Mouse (Mus musculus) left cerebral cortex, adult 2 months (tissue): ENCODE results near the gene Chpf2. TPM values are rescaled to one million over a fixed set of nuclear protein-coding genes. Genes with fewer than 3 reads are reported as not detected.

Source experiments
- DNase-seq, 2 experiments: peaks; one replicate each; pipeline ENCODE4 v3.0.0; 2021 to 2022; ENCODE audit warnings: low spot score in 2 of 2, mixed read lengths in 1 of 2; ENCODE audit errors: extremely low spot score in 1 of 2
- H3K27ac ChIP-seq: fragments of 200-600 bp; 2 replicates; pipeline ENCODE4 v1.8.1; 2022
- H3K4me3 ChIP-seq: fragments of 200-600 bp; 2 replicates; pipeline ENCODE4 v1.8.1; 2022
- CTCF ChIP-seq: fragments of 200-600 bp; IDR thresholded peaks from 2 replicates; pipeline ENCODE4 v1.8.1; 2022; ENCODE audit warnings: antibody characterized with exemption, mild to moderate bottlenecking, moderate library complexity
- intact Hi-C: fragments of 180-260 bp; cut with DNase I; formaldehyde crosslinking; loops from one replicate; pipeline ENCODE4 v1.15.1; 2025
- total RNA-seq, 2 experiments: library from RNA; stranded (reverse); gene quantifications; 2 replicates each; pipeline ENCODE4 v1.2.3; 2021

Gene Chpf2
- total RNA-seq, 2 experiments from 2014 or later, result 72.6 to 78.4 TPM

GRCm38 (mm10) chr5:24575948-24576347, 10.6 kb upstream of the Chpf2 start:
- H3K4me3 ChIP-seq, result no peak overlapping the region
- H3K27ac ChIP-seq, result no peak overlapping the region
- intact Hi-C loops, result no loop called here
- TF ChIP-seq CTCF, result no peak
- DNase-seq, result no peak

- intact Hi-C loops, result no loop called here
- DNase-seq, result no peak
- H3K27ac ChIP-seq, result peak overlapping the region; percentile 86
- no peak for TF ChIP-seq CTCF
- H3K4me3 ChIP-seq, result peak overlapping the region; percentile 78
Measured at GRCm38 (mm10) chr5:24576801-24577182, 9.7 kb upstream of the Chpf2 start.

GRCm38 (mm10) chr5:24577183-24577929, 9.2 kb upstream of the Chpf2 start, which contains the start of gene Abcf2:
Gene Abcf2, minus strand, starts transcription at chr5:24577467.
- intact Hi-C loops, result no loop called here
- peak; percentile 100 for DNase-seq
- peak within 1 kb of the TSS; percentile 78 for H3K4me3 ChIP-seq
- no peak; the same call in 1 of the 2 replicates for TF ChIP-seq CTCF
- H3K27ac ChIP-seq, result peak within 1 kb of the TSS; percentile 86

GRCm38 (mm10) chr5:24578109-24578963, 8.2 kb upstream of the Chpf2 start:
- no peak for DNase-seq
- intact Hi-C loops, result no loop called here
- peak overlapping the region; percentile 82 for H3K27ac ChIP-seq
- no peak; the same call in none of the 2 replicates for TF ChIP-seq CTCF
- H3K4me3 ChIP-seq, result peak overlapping the region; percentile 50

- H3K4me3 ChIP-seq, result peak overlapping the region; percentile 80
- no peak for TF ChIP-seq CTCF
- intact Hi-C loops, result loop anchor here (5.0 kb wide), 1 partner anchor 104 kb away; no protein-coding TSS in a partner anchor
- no peak for DNase-seq
- peak overlapping the region; percentile 95 for H3K27ac ChIP-seq
Measured at GRCm38 (mm10) chr5:24586106-24586505, 435 bp upstream of the Chpf2 start.

- peak overlapping the region; percentile 80 for H3K4me3 ChIP-seq
- DNase-seq, result peak; percentile 53 to 58
- intact Hi-C loops, result loop anchor here (1.0 to 5.0 kb wide), 2 partner anchors 9 to 105 kb away; no protein-coding TSS in a partner anchor
- no peak for TF ChIP-seq CTCF
- peak overlapping the region; percentile 95 for H3K27ac ChIP-seq
Measured at GRCm38 (mm10) chr5:24587200-24587577, 648 bp downstream of the Chpf2 start.

- intact Hi-C loops, result loop anchor here (5.0 kb wide), 1 partner anchor 108 kb away; no protein-coding TSS in a partner anchor
- no peak for DNase-seq
- no peak for TF ChIP-seq CTCF
- H3K27ac ChIP-seq, result no peak overlapping the region
- H3K4me3 ChIP-seq, result no peak overlapping the region
Measured at GRCm38 (mm10) chr5:24589511-24590500, 3.3 kb downstream of the Chpf2 start.

- H3K4me3 ChIP-seq, result peak overlapping the region; percentile 13; the same call in 1 of the 2 replicates
- no peak for DNase-seq
- peak overlapping the region; percentile 40; the same call in 1 of the 2 replicates for H3K27ac ChIP-seq
- intact Hi-C loops, result no loop called here
- no peak; the same call in none of the 2 replicates for TF ChIP-seq CTCF
Measured at GRCm38 (mm10) chr5:24591268-24591721, 4.8 kb downstream of the Chpf2 start.

- TF ChIP-seq CTCF, result no peak
- DNase-seq, result no peak
- intact Hi-C loops, result no loop called here
- Histone ChIP-seq H3K4me3 (peak overlapping the region; percentile 13; the same call in 1 of the 2 replicates), H3K27ac (peak overlapping the region; percentile 40; the same call in 1 of the 2 replicates)
Measured at GRCm38 (mm10) chr5:24591796-24592470, 5.4 kb downstream of the Chpf2 start.

GRCm38 (mm10) chr5:24592471-24593160, 6.1 kb downstream of the Chpf2 start:
- intact Hi-C loops, result no loop called here

More at GRCm38 (mm10) chr5:24592471-24593160, 6.1 kb downstream of the Chpf2 start:
- DNase-seq, result no peak
- Histone ChIP-seq H3K4me3 (no peak overlapping the region), H3K27ac (no peak overlapping the region)
- TF ChIP-seq CTCF, result no peak
